ENCODE assay signal across 12 mouse cellular contexts in the genomic region with DNA sequence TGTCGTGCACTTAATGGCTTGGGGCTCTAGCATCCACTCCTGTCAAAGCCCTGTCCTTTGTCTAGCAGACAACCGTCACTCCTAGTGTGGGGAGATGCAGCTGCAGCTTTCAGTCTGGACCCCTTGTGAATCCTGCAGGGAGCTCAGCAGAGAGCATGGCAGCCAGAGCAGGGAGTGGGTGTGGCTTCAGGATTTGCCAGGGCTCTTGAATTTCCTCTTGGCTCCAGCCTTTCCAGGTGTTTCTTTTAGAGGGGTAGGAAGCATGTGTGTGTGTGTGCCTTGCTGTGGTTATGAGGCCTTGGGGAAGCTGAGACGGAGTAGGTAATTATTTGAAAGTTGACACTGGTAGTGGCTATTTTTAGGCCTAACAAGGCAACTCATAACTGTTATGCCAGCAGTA.
DNase-seq lines count a peak whose midpoint lies in the region; ATAC-seq lines count a peak whose summit lies in the region.
"Had no signal": no experiment of that assay in that cellular context is flagged by ENCODE, and none has a peak within 500 bp of the region (broad histone marks: within the 10 kb centered on the region; RNA-seq: fewer than 3 reads in every experiment).

No protein-coding gene starts in this region.

- no peak for DNase-seq in forebrain, embryonic 10.5 days (ENCODE audit: extremely low spot score, low spot score)
- no peak for DNase-seq in forebrain, embryonic 11.5 days (ENCODE audit: low spot score)
- DNase-seq in left cerebral cortex, postnatal 14 days (ENCODE audit: low spot score in 2 of 2), result no peak
- DNase-seq in testis, postnatal 14 days (ENCODE audit: low spot score), result no peak
- DNase-seq: kidney, postnatal 25 days; right cerebral cortex, adult 18-20 months; thymus, postnatal 36 days had no signal

- no peaks in the 10 kb centered on the region for H3K27me3 ChIP-seq in forebrain, embryonic 10.5 days (ENCODE audit: poor library complexity, severe bottlenecking)
- H3K27me3 ChIP-seq in forebrain, embryonic 11.5 days (ENCODE audit: control insufficient read depth, insufficient read depth, low read length), result no peaks in the 10 kb centered on the region
- no peaks in the 10 kb centered on the region for H3K27me3 ChIP-seq in embryonic facial prominence, embryonic 12.5 days
- no peaks in the 10 kb centered on the region for H3K27me3 ChIP-seq in heart, embryonic 16.5 days (ENCODE audit: control insufficient read depth, insufficient read depth, low read length)
- no peaks in the 10 kb centered on the region for H3K27me3 ChIP-seq in midbrain, embryonic 13.5 days

- H3K9me3 ChIP-seq in forebrain, embryonic 10.5 days, result no peaks in the 10 kb centered on the region
- no peaks in the 10 kb centered on the region for H3K9me3 ChIP-seq in forebrain, embryonic 11.5 days (ENCODE audit: control insufficient read depth, low read length)
- no peaks in the 10 kb centered on the region for H3K9me3 ChIP-seq in embryonic facial prominence, embryonic 12.5 days
- H3K9me3 ChIP-seq in heart, embryonic 16.5 days (replicated peaks; ENCODE audit: control insufficient read depth, low read length), result no peaks in the 10 kb centered on the region
- no peaks in the 10 kb centered on the region for H3K9me3 ChIP-seq in midbrain, embryonic 13.5 days

- H3K4me1 ChIP-seq in forebrain, embryonic 10.5 days, result peaks cover 32% of the 10 kb centered on the region
- H3K4me1 ChIP-seq in forebrain, embryonic 11.5 days (replicated peaks; ENCODE audit: control insufficient read depth, insufficient read depth, low read length), result no peaks in the 10 kb centered on the region; the same call in 1 of the 2 replicates
- peaks cover 20% of the 10 kb centered on the region for H3K4me1 ChIP-seq in embryonic facial prominence, embryonic 12.5 days
- peaks cover 40% of the 10 kb centered on the region for H3K4me1 ChIP-seq in heart, embryonic 16.5 days (ENCODE audit: control insufficient read depth, insufficient read depth, low read length)
- peaks cover 23% of the 10 kb centered on the region for H3K4me1 ChIP-seq in midbrain, embryonic 13.5 days (replicated peaks)

- peak overlapping the region; percentile 66; the same call in 1 of the 2 replicates for H3K27ac ChIP-seq in forebrain, embryonic 10.5 days
- H3K27ac ChIP-seq in forebrain, embryonic 11.5 days (ENCODE audit: low read depth, low read length), result no peak overlapping the region
- H3K27ac ChIP-seq in embryonic facial prominence, embryonic 12.5 days, result peak overlapping the region; percentile 73
- H3K27ac ChIP-seq in heart, embryonic 16.5 days (ENCODE audit: low read length), result peak overlapping the region; percentile 57
- H3K27ac ChIP-seq in midbrain, embryonic 13.5 days, result 0 out of 2 replicates have a peak overlapping the region, but pooled peaks have one; percentile 35
- H3K27ac ChIP-seq: macrophage had no signal

- H3K36me3 ChIP-seq in forebrain, embryonic 10.5 days (replicated peaks), result no peaks in the 10 kb centered on the region
- no peaks in the 10 kb centered on the region for H3K36me3 ChIP-seq in forebrain, embryonic 11.5 days (ENCODE audit: control insufficient read depth, insufficient read depth, low read length)
- H3K36me3 ChIP-seq in embryonic facial prominence, embryonic 12.5 days, result no peaks in the 10 kb centered on the region
- H3K36me3 ChIP-seq in heart, embryonic 16.5 days (ENCODE audit: control insufficient read depth, insufficient read depth), result no peaks in the 10 kb centered on the region
- no peaks in the 10 kb centered on the region for H3K36me3 ChIP-seq in midbrain, embryonic 13.5 days

- ATAC-seq in forebrain, embryonic 11.5 days (replicated peaks; ENCODE audit: low FRiP score), result no peak
- ATAC-seq in embryonic facial prominence, embryonic 12.5 days (ENCODE audit: insufficient number of reproducible peaks, insufficient read depth, low FRiP score, low TSS enrichment), result peak; percentile 72
- no peak; the same call in 1 of the 2 replicates for ATAC-seq in heart, embryonic 16.5 days (replicated peaks; ENCODE audit: extremely low read depth, insufficient read depth, low FRiP score)
- peak; percentile 57 for ATAC-seq in midbrain, embryonic 13.5 days
- ATAC-seq in megakaryocyte progenitor cell, adult 5-6 weeks (replicated peaks; ENCODE audit: poor library complexity), result no peak

- H3K4me3 ChIP-seq in forebrain, embryonic 10.5 days, result no peak overlapping the region
- H3K4me3 ChIP-seq in forebrain, embryonic 11.5 days (ENCODE audit: low read depth, low read length), result no peak overlapping the region
- H3K4me3 ChIP-seq in embryonic facial prominence, embryonic 12.5 days, result no peak overlapping the region
- no peak overlapping the region for H3K4me3 ChIP-seq in heart, embryonic 16.5 days (ENCODE audit: low read length)
- H3K4me3 ChIP-seq in midbrain, embryonic 13.5 days (replicated peaks), result no peak overlapping the region

- WGBS in forebrain, embryonic 10.5 days, result 34% methylated on average over 3 of the region's 3 CpGs
- WGBS in forebrain, embryonic 11.5 days, result 39% methylated on average over 3 of the region's 3 CpGs
- 6% methylated on average over 3 of the region's 3 CpGs for WGBS in embryonic facial prominence, embryonic 12.5 days
- WGBS in heart, embryonic 16.5 days, result 35% methylated on average over 3 of the region's 3 CpGs
- WGBS in midbrain, embryonic 13.5 days, result 23% methylated on average over 3 of the region's 3 CpGs

- no peak overlapping the region for H3K4me2 ChIP-seq in forebrain, embryonic 11.5 days (ENCODE audit: low read depth, low read length, severe bottlenecking)
- no peak overlapping the region for H3K4me2 ChIP-seq in embryonic facial prominence, embryonic 12.5 days (replicated peaks)
- no peak overlapping the region for H3K4me2 ChIP-seq in heart, embryonic 16.5 days (ENCODE audit: low read depth, low read length)
- H3K4me2 ChIP-seq in midbrain, embryonic 13.5 days (replicated peaks), result no peak overlapping the region

- intact Hi-C loops in left cerebral cortex, postnatal 14 days (cut with DNase I), result no loop called here

- no peak overlapping the region for H3K9ac ChIP-seq in forebrain, embryonic 11.5 days (ENCODE audit: low read length)
- no peak overlapping the region for H3K9ac ChIP-seq in embryonic facial prominence, embryonic 12.5 days
- no peak overlapping the region for H3K9ac ChIP-seq in heart, embryonic 16.5 days (ENCODE audit: low read length)
- H3K9ac ChIP-seq in midbrain, embryonic 13.5 days (replicated peaks), result no peak overlapping the region

Comparison
In these comparisons a context has a peak if more than half of its experiments do, and no peak if none do; other contexts are left out.
1. ATAC-seq: peak in embryonic facial prominence, embryonic 12.5 days (single experiment) and midbrain, embryonic 13.5 days (single experiment); none in forebrain, embryonic 11.5 days (single experiment), heart, embryonic 16.5 days (single experiment) and megakaryocyte progenitor cell, adult 5-6 weeks (single experiment).